Mouse (Mus musculus) cerebellum, postnatal 4 days (tissue): Measurements from ENCODE around the gene Tnn.

Source experiments
- DNase-seq, 2 experiments: peaks; one replicate each; pipeline ENCODE4 v3.0.0; 2022; ENCODE audit warnings: low spot score in 2 of 2, mixed read lengths in 1 of 2

Tnn gene

GRCm38 (mm10) chr1:160153480-160153879 lies at the start of gene Tnn:
Gene Tnn, minus strand, starts transcription at chr1:160153580.
- no peak for DNase-seq

- no peak for DNase-seq
Observed at GRCm38 (mm10) chr1:160195337-160195663, 41.9 kb upstream of the Tnn start.

- peak; percentile 95 to 98 for DNase-seq
Observed at GRCm38 (mm10) chr1:160194529-160195336, 41.4 kb upstream of the Tnn start, which contains the start of gene Mrps14. Gene Mrps14, plus strand, starts transcription at chr1:160195215.

GRCm38 (mm10) chr1:160184506-160184905 lies 31.1 kb upstream of the Tnn start:
- DNase-seq: peak in 1 of 2 experiments; percentile 26

- no peak for DNase-seq
Observed at GRCm38 (mm10) chr1:160181216-160181615, 27.8 kb upstream of the Tnn start.

GRCm38 (mm10) chr1:160176903-160177302 lies 23.5 kb upstream of the Tnn start:
- no peak for DNase-seq

- no peak for DNase-seq
Observed at GRCm38 (mm10) chr1:160166600-160166999, 13.2 kb upstream of the Tnn start.

GRCm38 (mm10) chr1:160158190-160158589 lies 4.8 kb upstream of the Tnn start:
- no peak for DNase-seq

GRCm38 (mm10) chr1:160150726-160151125 lies 2.7 kb downstream of the Tnn start:
- no peak for DNase-seq

GRCm38 (mm10) chr1:160149291-160149906 lies 4.0 kb downstream of the Tnn start:
- DNase-seq: no peak

GRCm38 (mm10) chr1:160147274-160147673 lies 6.1 kb downstream of the Tnn start:
- no peak for DNase-seq

GRCm38 (mm10) chr1:160145606-160146005 lies 7.8 kb downstream of the Tnn start:
- no peak for DNase-seq

GRCm38 (mm10) chr1:160144343-160144742 lies 9.0 kb downstream of the Tnn start:
- DNase-seq: no peak

- DNase-seq: no peak
Observed at GRCm38 (mm10) chr1:160136362-160136890, 17.0 kb downstream of the Tnn start.

- no peak for DNase-seq
Observed at GRCm38 (mm10) chr1:160133464-160134079, 19.8 kb downstream of the Tnn start.

- no peak for DNase-seq
Observed at GRCm38 (mm10) chr1:160123957-160124356, 29.4 kb downstream of the Tnn start.

GRCm38 (mm10) chr1:160108604-160109003 lies 44.8 kb downstream of the Tnn start:
- DNase-seq: no peak

- no peak for DNase-seq
Observed at GRCm38 (mm10) chr1:160105426-160105825, 48.0 kb downstream of the Tnn start.

- no peak for DNase-seq
Observed at GRCm38 (mm10) chr1:160100996-160101395, 52.4 kb downstream of the Tnn start.

- DNase-seq: no peak
Observed at GRCm38 (mm10) chr1:160099659-160100302, 53.6 kb downstream of the Tnn start.

- DNase-seq: no peak
Observed at GRCm38 (mm10) chr1:160086651-160087050, 66.7 kb downstream of the Tnn start.

GRCm38 (mm10) chr1:160084239-160084638 lies 69.1 kb downstream of the Tnn start:
- no peak for DNase-seq
